Mouse (Mus musculus) lung, adult 10 weeks (tissue): Measurements from ENCODE around the gene Uqcc2. TPM values are rescaled to one million over a fixed set of nuclear protein-coding genes. Genes with fewer than 3 reads are reported as not detected.

Source experiments
- polyA plus RNA-seq: library from polyadenylated mRNA; stranded (reverse); fragments of 350-450 nt; fragmentation: Illumina TruSeq; extraction: RNeasy Lipid Tissue Mini Kit (QIAGEN cat#74804); gene quantifications from one replicate; pipeline ENCODE4 v1.2.3, GENCODE M21; 2014; ENCODE audit warnings: low read depth, low replicate concordance; ENCODE audit not compliant: insufficient read depth

Gene Uqcc2
- polyA plus RNA-seq, result 204 TPM

GRCm38 (mm10) chr17:27133551-27134141, at the start of gene Uqcc2:
Gene Uqcc2 (minus strand): TSS chr17:27133916.

DNA sequence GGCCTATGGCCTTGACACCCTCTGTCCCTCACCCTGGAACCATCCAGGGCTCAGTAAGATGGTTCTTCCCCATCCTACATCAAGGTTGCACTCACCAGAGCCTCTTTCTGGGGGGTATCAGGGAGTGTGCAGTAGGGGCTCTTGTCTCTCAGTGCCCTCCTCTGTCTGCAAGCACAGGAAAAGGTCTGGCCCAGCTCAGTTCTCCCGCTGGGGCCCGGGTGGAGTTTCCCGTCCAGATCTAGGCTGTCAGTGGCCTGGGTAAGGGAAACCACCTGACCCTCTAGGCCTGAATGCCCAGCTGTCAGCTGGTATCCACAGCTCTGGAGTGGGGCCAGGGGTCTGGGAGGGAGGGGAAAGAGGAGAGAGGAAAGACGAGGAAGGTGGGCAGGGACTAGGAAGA, 33.8 kb upstream of the Uqcc2 start, which contains the start of gene Ip6k3:
Gene Ip6k3, minus strand, starts transcription at position 251 of the 400 bp plus-strand sequence.

Other genes with a start within 250 kb of the Uqcc2 start
- 0.82 TPM for gene Kifc5b, start 216.8 kb downstream of the Uqcc2 start, polyA plus RNA-seq
- gene Phf1, start 200.9 kb downstream of the Uqcc2 start, polyA plus RNA-seq, result 49.2 TPM
- gene Cuta, start 194.3 kb downstream of the Uqcc2 start, polyA plus RNA-seq, result 116 TPM
- gene Syngap1, start 192.7 kb downstream of the Uqcc2 start, polyA plus RNA-seq, result 3.4 TPM
- 5.6 TPM for gene Zbtb9, start 160.7 kb downstream of the Uqcc2 start, polyA plus RNA-seq
- 17.6 TPM for gene Bak1, start 104.9 kb downstream of the Uqcc2 start, polyA plus RNA-seq
- 5.3 TPM for gene Itpr3, start 76.6 kb downstream of the Uqcc2 start, polyA plus RNA-seq
- 1.3 TPM for gene Ip6k3, start 33.9 kb upstream of the Uqcc2 start, polyA plus RNA-seq
- gene Lemd2, start 70.6 kb upstream of the Uqcc2 start, polyA plus RNA-seq, result 37.2 TPM